Mouse (Mus musculus): ENCODE results near the gene Grik5.

Gene Grik5

GRCm38 (mm10) chr7:25071979-25072715, at the start of gene Grik5, which contains the start of gene Zfp574:
Gene Grik5, minus strand, starts transcription at chr7:25072346.
Gene Zfp574, plus strand, starts transcription at chr7:25072567.
- DNase-seq, result no peak

- DNase-seq, result no peak
Observed at GRCm38 (mm10) chr7:25121240-25121786, 49.2 kb upstream of the Grik5 start.

- DNase-seq, result no peak
Observed at GRCm38 (mm10) chr7:25120061-25120834, 48.1 kb upstream of the Grik5 start.

- no peak for DNase-seq
Observed at GRCm38 (mm10) chr7:25112956-25113603, 40.9 kb upstream of the Grik5 start.

DNA sequence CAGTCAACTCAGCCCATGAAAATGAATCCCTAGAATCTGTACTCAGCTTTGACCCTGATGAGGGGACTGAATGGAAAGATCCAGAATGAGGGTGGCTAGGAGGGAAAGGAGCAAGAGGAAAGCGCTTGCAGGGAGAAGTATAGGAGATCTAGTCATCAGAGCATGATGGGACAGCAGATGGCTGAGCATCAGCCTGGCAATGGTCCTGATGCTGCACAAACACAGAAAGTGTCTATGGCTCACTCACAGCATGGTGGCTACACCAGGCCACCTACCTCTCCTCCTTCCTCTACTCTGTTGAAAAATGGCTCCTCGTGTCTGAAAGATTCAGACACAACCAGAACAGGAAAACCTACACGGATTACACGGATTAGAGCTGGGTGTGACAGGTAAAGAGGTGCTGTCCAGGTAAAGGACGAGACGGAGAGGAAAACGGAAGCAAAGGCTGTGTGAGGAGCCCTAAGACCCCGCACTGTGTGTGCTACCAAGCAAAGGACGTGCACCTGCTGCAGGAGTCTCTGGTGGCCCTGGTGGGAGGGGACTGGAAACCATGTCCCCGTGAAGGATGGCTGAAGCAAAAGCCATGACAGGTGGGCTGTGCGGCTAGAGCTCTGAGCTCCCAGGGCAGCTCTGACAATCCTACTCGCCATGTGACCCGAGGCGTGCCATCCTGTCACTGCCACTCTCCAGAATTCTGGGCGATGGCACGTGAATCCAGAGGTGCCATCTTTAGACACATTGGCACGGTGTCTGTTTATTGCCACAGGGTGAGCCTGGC, 40.2 kb upstream of the Grik5 start:
- DNase-seq, result peak; percentile 60

- no peak for DNase-seq
Observed at GRCm38 (mm10) chr7:25110336-25110735, 38.2 kb upstream of the Grik5 start.

DNA sequence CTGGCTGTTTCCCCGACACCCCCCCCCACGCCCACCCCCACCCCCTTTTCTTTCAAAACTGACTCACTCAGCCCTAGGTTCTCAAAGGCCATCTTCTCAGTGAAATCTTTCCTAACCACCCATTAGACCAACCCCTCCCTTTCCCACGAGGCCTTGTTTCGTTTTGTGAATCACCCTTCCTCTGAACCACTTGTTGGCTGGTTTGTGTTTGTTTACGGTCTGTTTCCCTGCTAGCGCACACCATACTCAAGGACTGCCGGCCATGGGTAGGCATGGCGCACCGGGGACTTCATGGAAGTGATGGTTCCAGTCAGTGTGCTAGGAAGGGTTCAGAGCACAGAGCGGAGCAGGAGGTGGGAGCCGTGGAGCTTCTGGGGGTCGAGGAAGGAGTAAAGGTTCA, 37.2 kb upstream of the Grik5 start:
- DNase-seq, result no peak

DNA sequence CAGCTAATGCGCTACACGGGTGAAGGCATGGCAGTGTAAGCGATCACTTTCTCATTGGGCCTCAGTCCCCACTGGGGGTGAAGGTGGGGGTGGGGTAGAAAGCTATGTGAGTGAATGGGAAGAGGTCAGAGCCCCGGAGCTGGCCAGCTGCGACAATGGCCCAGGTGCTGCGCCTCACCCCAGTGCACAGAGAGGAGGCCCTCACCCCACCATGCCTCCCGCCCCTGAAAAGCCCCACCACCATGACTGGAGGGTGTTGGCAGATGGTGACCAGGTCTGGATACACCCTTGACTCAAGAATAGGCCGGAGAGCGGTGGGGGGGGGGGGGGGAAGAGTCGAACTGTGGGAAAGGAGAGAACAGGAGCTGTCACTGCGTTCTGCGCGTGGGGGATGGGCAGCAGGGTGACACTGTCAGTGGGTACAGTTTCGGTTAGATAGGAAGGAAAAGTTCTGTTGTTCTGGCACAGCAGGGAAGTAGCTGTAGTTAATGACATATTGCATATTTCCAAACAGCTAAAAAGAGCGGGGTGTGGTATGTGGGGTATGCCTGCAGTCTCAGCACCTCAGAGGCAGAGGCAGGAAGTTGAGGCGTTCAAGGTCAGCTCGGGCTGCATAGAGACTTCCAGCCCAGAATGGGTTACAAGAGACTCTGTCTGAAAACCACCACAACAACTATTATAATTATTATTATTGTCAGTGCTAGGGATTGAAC, 34.8 kb upstream of the Grik5 start:
- no peak for DNase-seq

GRCm38 (mm10) chr7:25105411-25106160, 33.4 kb upstream of the Grik5 start:
- DNase-seq, result peak; percentile 79

DNA sequence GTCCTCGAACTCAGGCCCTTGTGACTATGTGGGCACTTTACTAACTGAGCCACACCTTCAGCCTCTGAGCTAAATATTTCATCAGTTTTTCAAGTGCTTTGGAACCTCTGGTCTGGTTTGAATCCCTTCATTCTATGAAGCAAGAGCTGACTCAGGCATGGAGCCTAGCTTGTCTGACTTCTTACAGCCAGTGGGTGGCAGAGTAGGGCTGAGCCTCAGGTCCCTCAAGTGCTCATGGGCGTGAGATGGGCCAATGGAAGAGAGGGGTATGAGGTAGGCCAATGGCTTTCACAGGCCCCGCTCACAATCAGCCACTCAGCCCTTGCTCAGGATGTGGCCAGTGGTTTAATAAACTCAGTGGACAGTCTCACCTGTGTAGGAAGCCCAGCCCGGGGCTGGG, 27.4 kb upstream of the Grik5 start:
- DNase-seq, result no peak

- DNase-seq, result no peak
Observed at GRCm38 (mm10) chr7:25098169-25098568, 26.0 kb upstream of the Grik5 start.

DNA sequence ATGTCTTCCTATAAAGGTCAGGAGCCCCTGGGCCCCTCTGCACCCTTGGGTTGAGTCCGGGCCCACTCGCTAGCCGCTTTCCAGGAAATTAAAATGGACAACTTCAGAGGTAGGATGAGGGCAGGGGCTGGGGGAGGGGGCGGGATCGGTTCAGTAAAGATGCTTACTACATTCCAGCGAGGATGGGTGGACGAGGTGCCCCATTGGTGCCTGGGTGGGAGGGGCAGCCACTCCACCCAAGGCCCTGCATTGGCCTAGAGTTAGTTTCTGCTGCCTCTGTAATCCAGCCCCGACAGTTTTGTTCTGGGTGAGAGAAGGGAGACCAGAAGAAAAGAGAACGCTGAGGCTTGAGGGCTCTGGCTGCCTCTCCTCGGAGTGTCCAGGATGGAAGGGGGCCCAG, 17.7 kb upstream of the Grik5 start:
- DNase-seq, result no peak

DNA sequence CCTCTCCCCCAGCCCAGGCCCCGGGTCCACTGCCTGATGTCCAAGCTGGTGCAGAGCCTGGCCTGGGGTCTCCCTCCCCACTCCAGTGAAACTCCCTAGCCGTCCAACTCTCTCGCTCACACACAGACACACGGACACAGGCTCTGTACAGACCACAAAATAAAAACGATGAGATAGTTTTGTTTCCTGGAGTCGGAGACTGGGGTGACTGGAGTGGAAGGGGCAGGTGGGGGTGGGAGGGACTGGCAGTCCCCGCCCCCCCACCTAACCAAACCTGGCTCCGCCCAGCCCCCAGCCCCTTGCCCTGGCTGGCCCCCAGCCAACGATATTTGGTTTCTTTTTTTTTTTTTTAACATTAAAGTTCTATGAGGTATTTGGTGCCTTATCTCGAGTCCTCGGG, 16.8 kb upstream of the Grik5 start:
- DNase-seq, result no peak

GRCm38 (mm10) chr7:25088531-25088930, 16.4 kb upstream of the Grik5 start:
- no peak for DNase-seq

DNA sequence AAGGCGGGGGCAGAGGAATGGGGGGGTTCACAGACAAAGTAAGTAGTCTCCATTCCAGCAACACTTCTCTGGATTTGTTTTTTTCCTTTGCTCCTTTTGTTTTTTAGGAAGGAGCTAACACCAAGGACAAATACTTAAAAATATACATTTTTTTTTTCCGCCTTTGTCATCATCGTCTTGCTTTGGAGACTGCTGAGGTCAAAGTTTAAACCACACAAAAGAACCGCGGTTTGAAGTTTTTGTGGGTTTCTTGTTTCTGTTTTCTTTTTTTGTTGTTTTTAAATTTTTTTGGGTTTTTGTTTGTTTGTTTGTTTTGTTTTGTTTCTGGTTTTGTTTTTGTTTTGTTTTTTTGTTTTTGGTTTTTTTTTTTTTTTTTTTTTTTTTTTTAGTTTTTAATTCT, 15.8 kb upstream of the Grik5 start:
- DNase-seq, result no peak

DNA sequence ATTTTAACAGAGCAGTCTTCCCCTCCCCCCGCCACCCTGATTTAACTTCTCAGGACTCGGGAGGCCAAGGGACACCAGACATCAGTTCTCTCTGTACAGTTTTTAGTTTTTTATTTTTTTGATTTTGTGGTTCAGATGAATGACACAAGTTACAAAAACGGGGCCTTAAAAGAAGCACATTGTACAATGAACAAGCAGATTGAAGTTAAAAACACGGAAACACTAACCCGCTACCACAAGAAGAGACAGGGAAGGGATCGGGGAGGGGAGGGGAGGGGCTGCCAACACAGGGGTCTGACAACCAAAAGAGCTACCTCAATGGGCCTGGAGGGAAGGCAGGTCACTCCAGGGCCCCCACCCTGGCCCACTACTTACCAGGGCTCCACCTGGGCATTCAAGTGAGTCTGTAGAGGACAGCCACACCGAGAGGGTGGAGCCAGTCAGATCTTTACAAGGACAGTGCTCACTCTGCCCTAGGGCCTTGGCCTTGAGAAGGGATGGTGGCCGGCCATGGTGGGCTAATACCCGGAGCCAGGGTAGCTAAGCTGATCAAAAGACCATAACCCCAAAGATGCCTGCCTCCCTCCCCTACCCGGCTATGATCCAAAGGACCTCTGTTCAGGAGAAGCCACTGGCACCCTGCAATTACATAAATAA, 15.2 kb upstream of the Grik5 start:
- DNase-seq, result no peak

DNA sequence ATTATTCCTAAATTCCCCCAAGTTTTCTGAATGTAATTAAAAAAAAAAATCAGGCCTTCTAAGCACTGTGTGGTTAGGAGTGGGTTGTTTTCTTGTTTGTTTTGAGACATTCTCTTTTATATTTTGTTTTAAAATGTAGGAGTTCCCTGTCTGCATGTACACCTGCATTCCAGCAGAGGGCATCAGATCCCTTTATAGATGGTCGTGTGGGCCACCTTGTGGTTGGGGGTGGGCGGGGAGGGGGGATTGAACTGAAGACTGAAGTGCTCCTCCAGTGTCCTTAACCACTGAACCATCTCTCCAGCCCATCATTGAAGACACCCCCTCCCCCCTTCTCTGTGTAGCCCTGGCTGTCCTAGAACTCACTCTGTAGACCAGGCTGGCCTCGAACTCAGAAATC, 14.5 kb upstream of the Grik5 start:
- no peak for DNase-seq

GRCm38 (mm10) chr7:25084621-25085020, 12.5 kb upstream of the Grik5 start:
- no peak for DNase-seq

DNA sequence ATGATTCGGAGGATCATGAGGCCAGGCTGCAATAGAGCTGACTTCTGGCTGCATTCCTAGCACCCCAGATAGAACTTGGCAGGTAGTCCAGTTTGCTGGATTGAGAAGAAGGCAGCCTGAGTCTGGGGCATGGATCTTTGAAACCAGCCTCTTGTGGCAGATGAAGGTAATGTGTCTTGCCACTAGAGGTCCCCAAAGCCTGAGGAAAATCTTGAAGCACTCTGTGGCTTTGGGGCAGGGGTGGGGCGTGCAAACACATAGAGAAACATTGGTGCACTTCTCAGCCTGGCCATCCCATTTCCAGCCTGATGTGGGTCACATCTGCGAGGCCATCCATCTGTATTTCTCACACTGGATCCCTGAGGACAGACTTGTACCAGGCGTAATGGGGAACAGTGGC, 10.4 kb upstream of the Grik5 start:
- no peak for DNase-seq

GRCm38 (mm10) chr7:25080431-25080830, 8.3 kb upstream of the Grik5 start:
- DNase-seq, result no peak
